Mouse (Mus musculus) kidney, postnatal 14 days (tissue): ENCODE data around the gene Tbc1d8b.

Source experiments
- DNase-seq: peaks from one replicate; pipeline ENCODE4 v3.0.0; 2022; ENCODE audit warnings: mixed read lengths

The Tbc1d8b gene

GRCm38 (mm10) chrX:139780988-139781387, 96.2 kb downstream of the Tbc1d8b start:
- DNase-seq = no peak

GRCm38 (mm10) chrX:139781563-139781962, 96.8 kb downstream of the Tbc1d8b start:
- DNase-seq = no peak

DNA sequence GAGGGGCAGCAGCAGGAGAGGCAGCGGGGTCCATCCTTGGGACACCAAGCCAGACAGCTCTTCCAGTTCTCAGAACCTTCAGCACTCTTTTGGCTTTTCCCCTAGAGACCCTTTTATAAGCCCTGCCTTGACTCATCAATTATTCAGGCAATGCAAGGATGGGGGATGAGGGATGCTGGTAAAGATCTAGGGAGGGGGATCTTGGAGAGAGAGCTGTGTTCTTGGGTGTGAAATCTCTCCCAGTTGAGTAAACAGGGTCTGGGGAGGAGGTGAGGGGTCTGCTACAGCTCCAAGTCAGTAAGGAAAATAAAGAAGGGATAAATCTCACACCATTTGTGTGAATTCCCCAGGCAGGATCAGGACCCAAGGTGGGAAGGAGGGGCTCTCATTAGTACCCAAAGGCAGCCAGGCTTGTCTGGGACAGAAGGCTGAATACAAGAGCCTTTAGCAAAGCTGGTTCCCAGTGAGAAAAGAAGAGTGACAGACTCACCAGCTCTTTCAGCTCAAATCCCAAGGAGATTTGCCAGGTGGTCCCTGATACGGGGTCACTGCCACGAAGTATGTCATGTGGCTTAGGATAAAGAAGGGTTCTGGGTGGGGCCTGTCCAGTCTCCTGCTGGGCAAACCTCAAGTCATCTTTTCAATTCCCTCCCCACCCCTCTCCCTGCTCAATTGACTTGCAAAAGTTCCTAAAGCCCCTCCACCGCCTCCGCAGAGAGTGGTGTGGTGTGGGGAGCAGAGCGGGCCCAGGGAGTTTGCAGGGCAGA, 97.7 kb downstream of the Tbc1d8b start, which contains the start of gene Ripply1:
Gene Ripply1, minus strand, starts transcription at position 76 of the 767 bp plus-strand sequence.
- no peak for DNase-seq

GRCm38 (mm10) chrX:139783045-139783422, 98.2 kb downstream of the Tbc1d8b start:
- DNase-seq = peak; percentile 42

GRCm38 (mm10) chrX:139785764-139786163, 101.0 kb downstream of the Tbc1d8b start:
- peak; percentile 31 for DNase-seq

DNA sequence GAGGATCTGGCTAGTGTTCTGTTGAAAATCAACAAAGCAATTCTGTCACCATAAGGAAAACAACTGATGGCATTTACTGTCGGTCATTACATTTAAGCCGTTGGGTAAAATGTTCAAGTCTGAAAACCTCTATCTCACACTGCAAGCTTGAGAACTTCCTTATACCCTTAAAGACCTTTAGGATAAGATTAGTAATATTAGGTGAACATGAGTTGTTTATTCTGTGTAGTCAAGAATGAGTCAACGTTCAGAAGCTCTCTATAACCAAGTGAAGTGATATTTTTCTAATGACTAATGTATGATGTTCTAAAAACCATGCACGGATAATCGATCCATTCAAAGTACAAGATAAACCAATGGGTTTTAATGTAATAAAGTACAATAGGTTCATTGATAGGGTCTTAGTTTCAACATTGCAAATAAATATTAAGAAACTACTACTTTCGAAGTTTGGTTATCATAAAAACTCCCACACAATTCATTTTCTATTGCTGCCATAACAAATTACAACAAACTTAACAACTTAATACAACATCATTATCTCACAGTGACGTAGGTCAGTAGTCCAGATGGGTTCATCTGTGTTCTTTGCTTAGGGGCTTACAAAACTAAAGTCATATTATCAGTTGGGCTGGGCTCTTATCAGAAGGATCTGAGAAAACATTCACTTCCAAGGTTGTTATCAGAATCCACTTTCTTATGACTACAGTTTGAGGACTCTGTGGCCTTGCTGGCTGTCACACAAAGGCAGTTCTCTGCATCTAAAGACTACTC, 109.5 kb downstream of the Tbc1d8b start:
- DNase-seq = no peak

DNA sequence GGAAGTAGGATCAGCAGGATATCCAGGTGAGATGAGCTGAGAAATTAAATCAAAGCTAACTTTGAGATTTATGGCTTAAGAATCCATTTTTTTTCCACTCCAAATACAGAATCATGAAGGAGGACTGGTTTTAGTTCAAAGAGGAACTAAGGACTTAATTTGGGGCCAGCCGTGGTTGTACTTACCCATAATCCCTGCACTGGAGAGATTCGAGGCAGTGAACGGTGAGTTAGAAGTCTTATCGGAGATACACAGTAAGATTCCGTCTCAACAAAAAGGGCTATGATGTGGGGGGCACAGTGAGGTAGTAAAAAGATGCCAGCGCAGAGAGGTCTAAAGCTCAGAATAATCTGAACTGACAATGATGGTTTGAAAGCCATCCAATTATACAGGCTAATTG, 111.2 kb downstream of the Tbc1d8b start:
- DNase-seq = no peak

- peak; percentile 45 for DNase-seq
Measured at GRCm38 (mm10) chrX:139797875-139798274, 113.1 kb downstream of the Tbc1d8b start.

GRCm38 (mm10) chrX:139799953-139800352, 115.2 kb downstream of the Tbc1d8b start:
- no peak for DNase-seq

GRCm38 (mm10) chrX:139800406-139800878, 115.6 kb downstream of the Tbc1d8b start, which contains the start of gene Cldn2:
Cldn2 (plus strand) TSS chrX:139800828.
- peak; percentile 37 for DNase-seq
